Comparison of ENCODE assay signal across 21 mouse cellular contexts in the genomic region with DNA sequence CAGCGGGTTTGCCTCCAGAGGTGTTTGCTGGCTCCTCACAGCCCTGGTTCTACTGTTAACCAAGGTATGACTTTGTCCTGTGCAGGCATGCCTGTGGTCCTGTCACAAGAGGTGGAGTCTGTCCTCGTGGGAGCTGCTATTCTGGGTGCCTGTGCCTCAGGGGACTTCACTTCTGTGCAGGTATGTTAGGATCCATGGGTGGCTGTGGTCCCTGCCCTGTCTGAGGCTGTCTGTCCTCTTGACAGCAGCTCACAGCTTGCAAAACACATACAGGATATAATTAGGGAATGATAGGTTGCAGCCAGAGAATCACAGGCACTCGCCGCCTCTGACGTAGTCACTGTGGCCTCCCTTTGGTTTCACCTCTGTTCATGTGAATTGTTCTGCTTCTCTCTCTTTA.
DNase-seq lines count a peak whose midpoint lies in the region; ATAC-seq and TF ChIP-seq lines count a peak whose summit lies in the region.
"Had no signal": no experiment of that assay in that cellular context is flagged by ENCODE, and none has a peak within 500 bp of the region (broad histone marks: within the 10 kb centered on the region; RNA-seq: fewer than 3 reads in every experiment).

No protein-coding gene starts in this region.

- TF ChIP-seq POLR2A in limb, embryonic 14.5 days (IDR thresholded peaks at IDR 0.05; ENCODE audit: borderline replicate concordance, extremely low read depth, insufficient read depth, insufficient read length), result no peak

- H3K4me2 ChIP-seq in heart, embryonic 12.5 days, result no peak overlapping the region
- H3K4me2 ChIP-seq in lung, embryonic 15.5 days, result no peak overlapping the region
- no peak overlapping the region for H3K4me2 ChIP-seq in limb, embryonic 14.5 days (replicated peaks; ENCODE audit: low read depth, low read length, severe bottlenecking)
- H3K4me2 ChIP-seq: embryonic facial prominence, embryonic 12.5 days; forebrain, embryonic 12.5 days; hindbrain, embryonic 14.5 days; midbrain, embryonic 12.5 days had no signal

- no peak for ATAC-seq in heart, embryonic 12.5 days (ENCODE audit: insufficient number of reproducible peaks, low FRiP score)
- ATAC-seq in lung, embryonic 15.5 days (ENCODE audit: borderline replicate concordance, extremely low read depth, low FRiP score, low TSS enrichment), result peak; percentile 33; the same call in 1 of the 2 replicates
- ATAC-seq in limb, embryonic 14.5 days (ENCODE audit: low FRiP score, low read depth), result no peak
- ATAC-seq: intestine, postnatal 0 days had no signal

- H3K27me3 ChIP-seq in heart, embryonic 12.5 days (replicated peaks), result no peaks in the 10 kb centered on the region
- H3K27me3 ChIP-seq in lung, embryonic 15.5 days, result no peaks in the 10 kb centered on the region
- H3K27me3 ChIP-seq in limb, embryonic 14.5 days (ENCODE audit: control insufficient read depth, insufficient read depth, low read length), result no peaks in the 10 kb centered on the region
- H3K27me3 ChIP-seq in splenic B cell, adult 2 months (ENCODE audit: control insufficient read depth, insufficient read depth, low read length, poor library complexity, severe bottlenecking), result no peaks in the 10 kb centered on the region
- H3K27me3 ChIP-seq: CH12.LX; embryonic facial prominence, embryonic 12.5 days; forebrain, embryonic 12.5 days; midbrain, embryonic 12.5 days had no signal

- peaks cover 21% of the 10 kb centered on the region for H3K4me1 ChIP-seq in heart, embryonic 12.5 days (replicated peaks)
- H3K4me1 ChIP-seq in lung, embryonic 15.5 days, result peaks cover 34% of the 10 kb centered on the region
- peaks cover 19% of the 10 kb centered on the region for H3K4me1 ChIP-seq in limb, embryonic 14.5 days (ENCODE audit: control insufficient read depth, insufficient read depth, low read length)

- H3K27ac ChIP-seq in heart, embryonic 12.5 days (ENCODE audit: poor library complexity, severe bottlenecking), result no peak overlapping the region
- peak overlapping the region; percentile 72 for H3K27ac ChIP-seq in lung, embryonic 15.5 days
- no peak overlapping the region for H3K27ac ChIP-seq in limb, embryonic 14.5 days (replicated peaks; ENCODE audit: low read depth, low read length)
- H3K27ac ChIP-seq in layer of hippocampus, adult 2 months, result no peak overlapping the region
- H3K27ac ChIP-seq: embryonic facial prominence, embryonic 12.5 days; forebrain, embryonic 12.5 days; hindbrain, embryonic 14.5 days; liver, embryonic 14.5 days; midbrain, embryonic 12.5 days had no signal

- no peak for TF ChIP-seq CTCF in layer of hippocampus, adult 2 months (conservative IDR thresholded peaks at IDR 0.05)

- no peak overlapping the region for H3K4me3 ChIP-seq in heart, embryonic 12.5 days
- H3K4me3 ChIP-seq in lung, embryonic 15.5 days, result no peak overlapping the region
- H3K4me3 ChIP-seq in limb, embryonic 14.5 days (replicated peaks; ENCODE audit: low read length), result no peak overlapping the region
- H3K4me3 ChIP-seq in layer of hippocampus, adult 2 months, result no peak overlapping the region
- H3K4me3 ChIP-seq: embryonic facial prominence, embryonic 12.5 days; forebrain, embryonic 12.5 days; midbrain, embryonic 12.5 days had no signal

- 67% methylated on average over 5 of the region's 5 CpGs for WGBS in heart, embryonic 12.5 days
- 44% methylated on average over 5 of the region's 5 CpGs for WGBS in lung, embryonic 15.5 days
- 67% methylated on average over 5 of the region's 5 CpGs for WGBS in limb, embryonic 14.5 days

- no peak overlapping the region for H3K9ac ChIP-seq in heart, embryonic 12.5 days
- no peak overlapping the region for H3K9ac ChIP-seq in lung, embryonic 15.5 days
- H3K9ac ChIP-seq in limb, embryonic 14.5 days (ENCODE audit: low read depth, low read length, severe bottlenecking), result no peak overlapping the region
- H3K9ac ChIP-seq: embryonic facial prominence, embryonic 12.5 days; forebrain, embryonic 12.5 days; hindbrain, embryonic 14.5 days; liver, embryonic 14.5 days; midbrain, embryonic 12.5 days had no signal

- H3K36me3 ChIP-seq in heart, embryonic 12.5 days, result no peaks in the 10 kb centered on the region
- no peaks in the 10 kb centered on the region for H3K36me3 ChIP-seq in lung, embryonic 15.5 days
- H3K36me3 ChIP-seq in limb, embryonic 14.5 days (ENCODE audit: control insufficient read depth, insufficient read depth, low read length), result no peaks in the 10 kb centered on the region
- H3K36me3 ChIP-seq in splenic B cell, adult 2 months (ENCODE audit: control insufficient read depth, insufficient read depth, low read length, poor library complexity, severe bottlenecking), result no peaks in the 10 kb centered on the region
- H3K36me3 ChIP-seq: embryonic facial prominence, embryonic 12.5 days; forebrain, embryonic 12.5 days; midbrain, embryonic 12.5 days had no signal

- no peaks in the 10 kb centered on the region for H3K9me3 ChIP-seq in heart, embryonic 12.5 days (replicated peaks)
- no peaks in the 10 kb centered on the region for H3K9me3 ChIP-seq in lung, embryonic 15.5 days
- H3K9me3 ChIP-seq in limb, embryonic 14.5 days (ENCODE audit: control insufficient read depth, low read length), result no peaks in the 10 kb centered on the region
- H3K9me3 ChIP-seq: embryonic facial prominence, embryonic 12.5 days; forebrain, embryonic 12.5 days; midbrain, embryonic 12.5 days had no signal

- DNase-seq in heart, adult 11 months, result peak; percentile 86
- no peak for DNase-seq in lung, postnatal 14 days
- peak; percentile 28 for DNase-seq in limb, embryonic 14.5 days (ENCODE audit: low spot score)
- peak; percentile 17 for DNase-seq in splenic B cell, adult 2 months (ENCODE audit: low read depth, low spot score)
- no peak for DNase-seq in layer of hippocampus, adult 2 months (ENCODE audit: low spot score in 2 of 2)
- DNase-seq in spleen, postnatal 4 days (ENCODE audit: low spot score in 2 of 2), result no peak
- DNase-seq: adrenal gland, postnatal 36 days; cerebellum, postnatal 36 days; kidney, postnatal 10 days; layer of hippocampus, adult 9-11 months; right cerebral cortex, postnatal 14 days; thymus, adult 18-20 months had no signal

Comparison
In these comparisons a context has a peak if more than half of its experiments do, and no peak if none do; other contexts are left out.
1. DNase-seq: peak in heart, adult 11 months (single experiment), limb, embryonic 14.5 days (single experiment) and splenic B cell, adult 2 months (single experiment); none in lung, postnatal 14 days (single experiment), layer of hippocampus, adult 2 months (0 of 2) and spleen, postnatal 4 days (0 of 2).